Mouse (Mus musculus) myocyte (in vitro differentiated cells): ENCODE data around the gene Elmod2. TPM values are rescaled to one million over a fixed set of nuclear protein-coding genes. Genes with fewer than 3 reads are reported as not detected.
"Not testable (repeated sequence)": the region's sequence is repeated elsewhere in the genome, so short reads cannot be mapped to it uniquely, and the experiment has no call there.

Source experiments
- H3K27me3 ChIP-seq: one replicate; pipeline ENCODE4 v1.6.1; 2011; ENCODE audit not compliant: control insufficient read depth, insufficient read depth, insufficient read length
- H3K36me3 ChIP-seq: one replicate; pipeline ENCODE4 v1.6.1; 2011; ENCODE audit not compliant: control insufficient read depth, insufficient read depth
- H3K4me2 ChIP-seq: one replicate; pipeline ENCODE4 v1.6.1; 2011; ENCODE audit warnings: low read depth, control low read depth
- H3K4me3 ChIP-seq: one replicate; pipeline ENCODE4 v1.5.1; 2011; ENCODE audit warnings: mild to moderate bottlenecking, control low read depth, moderate library complexity
- H3K79me2 ChIP-seq: one replicate; pipeline ENCODE4 v1.6.1; 2011; ENCODE audit not compliant: control insufficient read depth, insufficient read depth
- H3ac ChIP-seq: one replicate; pipeline ENCODE4 v1.6.1; 2011; ENCODE audit not compliant: control insufficient read depth, insufficient read length
- CEBPB ChIP-seq: IDR thresholded peaks from 2 replicates; pipeline ENCODE4 v1.6.1; 2011; ENCODE audit warnings: mild to moderate bottlenecking, moderate library complexity; ENCODE audit not compliant: poor library complexity, insufficient read depth, severe bottlenecking
- E2F4 ChIP-seq: IDR thresholded peaks from one replicate; pipeline ENCODE4 v1.6.1; 2011; ENCODE audit warnings: mild to moderate bottlenecking, control low read depth, moderate library complexity; ENCODE audit not compliant: insufficient read depth
- MAX ChIP-seq: IDR thresholded peaks from one replicate; pipeline ENCODE4 v1.6.1; 2011; ENCODE audit warnings: low read depth, mild to moderate bottlenecking, control low read depth
- MYOD1 ChIP-seq, 3 experiments: IDR thresholded peaks; one replicate each; pipeline ENCODE4 v1.6.1; 2011; ENCODE audit warnings: control low read depth in 2 of 3, low read depth in 2 of 3, mild to moderate bottlenecking in 2 of 3, moderate library complexity in 1 of 3; ENCODE audit not compliant: insufficient read length in 2 of 3, control insufficient read depth in 1 of 3
- MYOG ChIP-seq, 3 experiments: IDR thresholded peaks; one replicate each; pipeline ENCODE4 v1.6.1; 2011; ENCODE audit warnings: control low read depth in 2 of 3, low read depth in 2 of 3, mild to moderate bottlenecking in 2 of 3; ENCODE audit not compliant: insufficient read length in 2 of 3, control insufficient read depth in 1 of 3, insufficient read depth in 1 of 3
- POLR2A ChIP-seq: IDR thresholded peaks from one replicate; pipeline ENCODE4 v1.6.1; 2011; ENCODE audit warnings: low read depth, mild to moderate bottlenecking, control low read depth, moderate library complexity; ENCODE audit not compliant: insufficient read length
- POLR2AphosphoS2 ChIP-seq: IDR thresholded peaks from one replicate; pipeline ENCODE4 v1.6.1; 2011; ENCODE audit warnings: low read depth, control low read depth; ENCODE audit not compliant: insufficient read length
- REST ChIP-seq: IDR thresholded peaks from one replicate; pipeline ENCODE4 v1.6.1; 2011; ENCODE audit warnings: mild to moderate bottlenecking, control low read depth, moderate library complexity; ENCODE audit not compliant: insufficient read depth, insufficient read length
- SRF ChIP-seq: IDR thresholded peaks from one replicate; pipeline ENCODE4 v1.6.1; 2011; ENCODE audit warnings: low read depth; ENCODE audit not compliant: control insufficient read depth, insufficient read length
- TCF12 ChIP-seq: IDR thresholded peaks from one replicate; pipeline ENCODE4 v1.6.1; 2011; ENCODE audit warnings: mild to moderate bottlenecking, control low read depth; ENCODE audit not compliant: poor library complexity, insufficient read depth, severe bottlenecking
- TCF3 ChIP-seq: IDR thresholded peaks from one replicate; pipeline ENCODE4 v1.6.1; 2011; ENCODE audit warnings: low read depth, control low read depth; ENCODE audit not compliant: insufficient read length
- USF1 ChIP-seq: IDR thresholded peaks from one replicate; pipeline ENCODE4 v1.6.1; 2011; ENCODE audit warnings: low read depth, mild to moderate bottlenecking, control low read depth, moderate library complexity
- polyA plus RNA-seq: library from polyadenylated mRNA; unstranded; fragments of >200 nt; fragmentation: generic; extraction: Trizol; gene quantifications from one replicate; pipeline ENCODE4 v1.2.1, GENCODE M21; 2012; ENCODE audit warnings: missing spikeins

Gene Elmod2
- polyA plus RNA-seq, 1 experiment = 4.0 TPM

DNA sequence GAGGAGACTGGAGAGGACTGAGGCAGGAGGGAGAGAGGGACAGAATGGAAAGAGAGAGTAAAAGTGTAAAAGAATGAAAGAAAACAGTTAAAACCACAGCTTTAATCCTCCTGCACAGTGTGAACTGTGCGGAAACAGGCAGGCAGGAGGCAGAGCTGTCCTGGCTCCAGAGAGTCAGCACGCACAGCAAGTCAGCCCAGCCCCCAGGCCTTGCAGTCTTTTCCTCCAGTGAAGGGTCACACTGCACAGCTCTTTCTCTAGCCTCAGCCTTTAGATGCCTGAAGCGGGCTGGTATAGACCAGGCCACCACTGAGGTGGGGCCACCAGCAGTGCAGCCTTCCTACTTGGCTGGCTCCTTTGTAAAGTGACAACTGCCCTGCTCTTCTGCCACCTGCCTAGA, 11.7 kb downstream of the Elmod2 start:
- no peak overlapping the region for H3K4me3 ChIP-seq

DNA sequence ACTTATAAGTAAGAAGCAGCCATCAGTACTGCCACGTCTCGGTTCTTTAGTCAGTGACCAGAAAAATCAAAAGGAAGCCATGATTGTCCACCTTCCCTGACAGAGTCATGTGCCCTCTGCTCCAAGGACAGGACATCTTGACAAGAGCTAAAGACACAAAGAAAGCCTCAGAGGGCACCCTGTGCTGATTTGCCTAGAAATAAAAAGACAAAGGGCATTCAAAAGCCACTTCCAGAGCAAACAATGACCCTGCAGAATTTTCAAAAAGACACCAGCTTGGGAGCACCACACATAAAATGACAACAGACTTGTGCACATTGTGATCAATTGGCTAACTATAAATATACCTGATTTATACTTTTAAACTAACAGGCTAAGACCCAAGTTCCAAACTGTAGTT, 16.6 kb downstream of the Elmod2 start:
- Histone ChIP-seq H3ac (no peak overlapping the region), H3K4me2 (no peak overlapping the region), H3K79me2 (no peaks in the 10 kb centered on the region), H3K4me3 (no peak overlapping the region), H3K36me3 (peaks cover 12% of the 10 kb centered on the region), H3K27me3 (no peaks in the 10 kb centered on the region)
- TF ChIP-seq POLR2A (no peak), POLR2AphosphoS2 (no peak), USF1 (no peak), REST (no peak), E2F4 (no peak), TCF3 (no peak), MYOG (IDR thresholded peaks at IDR 0.05; ENCODE audit: control insufficient read depth in 1 of 3, insufficient read depth in 1 of 3, insufficient read length in 2 of 3, low read depth in 2 of 3) (no peak), SRF (no peak), TCF12 (no peak), CEBPB (no peak), MAX (no peak), MYOD1 (IDR thresholded peaks at IDR 0.05; ENCODE audit: control insufficient read depth in 1 of 3, insufficient read length in 2 of 3, low read depth in 2 of 3) (no peak)

More for the DNA sequence above, 11.7 kb downstream of the Elmod2 start:
- H3K4me2 ChIP-seq = no peak overlapping the region
- H3K79me2 ChIP-seq = no peaks in the 10 kb centered on the region
- H3K27me3 ChIP-seq = no peaks in the 10 kb centered on the region
- TF ChIP-seq TCF3 (no peak), POLR2A (no peak), USF1 (no peak), MYOG (IDR thresholded peaks at IDR 0.05; ENCODE audit: control insufficient read depth in 1 of 3, insufficient read depth in 1 of 3, insufficient read length in 2 of 3, low read depth in 2 of 3) (no peak), SRF (no peak), REST (no peak), MYOD1 (IDR thresholded peaks at IDR 0.05; ENCODE audit: control insufficient read depth in 1 of 3, insufficient read length in 2 of 3, low read depth in 2 of 3) (no peak), TCF12 (no peak), MAX (no peak), POLR2AphosphoS2 (no peak), CEBPB (no peak), E2F4 (no peak)
- H3ac ChIP-seq = no peak overlapping the region
- no peaks in the 10 kb centered on the region for H3K36me3 ChIP-seq

DNA sequence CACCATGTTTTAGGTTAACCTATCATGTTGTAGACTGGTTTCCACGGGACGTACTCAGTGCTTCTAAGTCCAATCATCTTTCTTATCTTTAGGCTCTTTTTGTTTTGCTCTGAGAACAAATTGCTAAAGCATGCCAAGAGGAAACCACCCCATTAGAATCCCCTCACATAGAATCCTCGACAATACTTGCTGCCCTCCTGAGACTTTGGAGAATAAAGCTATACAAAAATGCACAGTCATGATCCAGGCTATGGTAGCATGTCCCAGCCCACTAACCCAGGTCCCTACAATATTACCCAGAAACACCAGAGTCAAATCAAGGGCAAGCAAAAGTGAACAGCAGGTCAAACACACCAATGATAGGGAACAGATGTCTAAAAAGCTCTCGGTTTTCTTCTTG, 17.2 kb downstream of the Elmod2 start:
- not testable (repeated sequence) for H3K27me3 ChIP-seq, H3ac ChIP-seq, H3K79me2 ChIP-seq, H3K4me2 ChIP-seq, H3K4me3 ChIP-seq
- peaks cover 12% of the 10 kb centered on the region for H3K36me3 ChIP-seq

DNA sequence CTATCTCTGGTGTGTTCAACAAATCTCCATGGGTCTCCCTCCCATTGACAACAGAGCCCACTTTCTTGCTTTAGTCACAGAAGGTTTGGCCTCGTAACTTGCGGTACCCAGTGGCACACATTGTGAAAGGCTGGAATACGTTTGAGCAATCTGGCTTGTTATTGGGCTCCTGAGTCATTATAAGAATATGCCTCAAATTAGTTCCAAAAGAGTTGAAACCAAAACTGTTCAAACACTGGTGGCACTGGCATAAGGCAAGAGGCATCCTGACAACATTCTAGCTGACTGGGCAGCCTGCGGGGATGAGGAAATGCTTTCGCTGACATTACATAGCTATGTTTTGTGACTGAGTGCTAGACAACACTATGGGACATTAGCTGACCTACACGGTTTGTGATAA, 22.4 kb downstream of the Elmod2 start:
- Histone ChIP-seq H3K4me2 (no peak overlapping the region), H3K4me3 (no peak overlapping the region), H3K36me3 (peaks cover 12% of the 10 kb centered on the region), H3K27me3 (no peaks in the 10 kb centered on the region), H3ac (no peak overlapping the region), H3K79me2 (no peaks in the 10 kb centered on the region)
- TF ChIP-seq E2F4 = no peak
- no peak for TF ChIP-seq SRF
- no peak for TF ChIP-seq POLR2AphosphoS2
- no peak for TF ChIP-seq USF1
- TF ChIP-seq REST = no peak
- no peak for TF ChIP-seq MYOD1 (IDR thresholded peaks at IDR 0.05; ENCODE audit: control insufficient read depth in 1 of 3, insufficient read length in 2 of 3, low read depth in 2 of 3)
- no peak for TF ChIP-seq POLR2A
- no peak for TF ChIP-seq MAX

DNA sequence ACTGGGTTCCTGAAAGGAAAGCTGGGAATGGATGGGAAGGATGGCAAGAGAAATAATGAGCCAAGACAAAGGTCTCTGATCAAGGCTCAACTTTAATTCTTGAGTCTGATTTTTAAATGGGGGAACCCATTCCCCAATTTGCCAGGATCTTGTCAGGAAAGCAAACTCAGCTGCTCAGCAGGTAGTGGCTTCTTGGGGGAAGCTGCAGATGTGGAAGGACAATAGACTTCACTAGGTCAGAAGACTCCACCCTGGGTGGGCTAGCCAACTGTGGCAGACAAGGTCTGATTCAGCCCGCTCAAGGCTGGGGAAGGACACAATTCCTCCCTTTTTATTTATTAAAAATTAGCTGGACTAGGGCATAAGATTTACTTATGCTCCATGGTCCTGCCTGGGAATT, 27.3 kb downstream of the Elmod2 start:
- no peaks in the 10 kb centered on the region for H3K27me3 ChIP-seq
- H3K4me3 ChIP-seq = no peak overlapping the region
- no peaks in the 10 kb centered on the region for H3K79me2 ChIP-seq
- no peak overlapping the region for H3K4me2 ChIP-seq
- no peak for TF ChIP-seq E2F4
- TF ChIP-seq CEBPB = no peak
- no peaks in the 10 kb centered on the region for H3K36me3 ChIP-seq
- H3ac ChIP-seq = no peak overlapping the region
